Mouse (Mus musculus) central nervous system, embryonic 11.5 days (tissue): ENCODE results near the gene Ceacam5. TPM values are rescaled to one million over a fixed set of nuclear protein-coding genes. Genes with fewer than 3 reads are reported as not detected.

Experiments used
- polyA plus RNA-seq: library from polyadenylated mRNA; depleted of rRNA; stranded (reverse); fragments of >200 nt; gene quantifications from 2 replicates; pipeline ENCODE4 v1.2.3, GENCODE M21; 2012; rRNA removed

Ceacam5 gene
- 0.09 TPM in 1 of 2 replicates, not detected in the other for polyA plus RNA-seq

DNA sequence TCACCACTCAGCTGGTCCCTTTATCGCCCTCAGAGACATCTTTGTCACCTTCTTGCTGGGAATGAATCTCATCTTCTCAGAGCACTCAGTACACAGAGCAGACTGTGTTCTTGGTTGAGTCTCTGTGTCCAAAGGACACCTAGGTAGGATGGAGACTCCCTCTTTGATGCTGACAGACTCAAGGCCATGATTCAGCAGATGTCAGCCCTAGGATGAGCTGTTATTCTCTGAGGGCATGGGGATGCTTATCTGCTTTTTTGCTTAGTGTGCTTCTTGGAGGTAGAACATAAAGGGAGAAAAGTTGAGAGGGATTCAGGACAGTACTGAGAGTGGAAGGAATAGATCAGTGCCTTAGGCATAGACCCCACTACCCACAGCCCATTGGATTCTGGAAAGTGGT, at the start of gene Ceacam5:
Gene Ceacam5 (plus strand): TSS at position 301 of the 400 bp plus-strand sequence.

Other genes with a start within 250 kb of the Ceacam5 start
- 0.46 TPM in 1 of 2 replicates, not detected in the other for gene Ceacam14, start 99.4 kb downstream of the Ceacam5 start, polyA plus RNA-seq
- gene Gm5155, start 158.5 kb downstream of the Ceacam5 start, polyA plus RNA-seq: 0.05 TPM in 1 of 2 replicates, not detected in the other